Mouse (Mus musculus) stomach, embryonic 16.5 days (tissue): ENCODE data around the gene Chchd6. TPM values are rescaled to one million over a fixed set of nuclear protein-coding genes. Genes with fewer than 3 reads are reported as not detected.

ENCODE experiments used
- ATAC-seq: fragments of 200-750 bp; cut with Nextera tagmentation; 2 replicates; pipeline ENCODE4 v1.8.0; 2017; ENCODE audit warnings: moderate number of reproducible peaks, moderate TSS enrichment; ENCODE audit not compliant: insufficient read depth, low FRiP score
- H3K27ac ChIP-seq: fragments of 300-500 bp; sonication (generic); 2 replicates; pipeline ENCODE4 v1.5.1; 2014; ENCODE audit warnings: low read length
- H3K27me3 ChIP-seq: fragments of 300-500 bp; sonication (generic); 2 replicates; pipeline ENCODE4 v1.6.1; 2014; ENCODE audit warnings: low read length, control low read depth, mixed read lengths; ENCODE audit not compliant: control insufficient read depth, insufficient read depth
- H3K36me3 ChIP-seq: fragments of 300-500 bp; sonication (generic); 2 replicates; pipeline ENCODE4 v1.6.1; 2014; ENCODE audit warnings: low read length; ENCODE audit not compliant: control insufficient read depth, insufficient read depth
- H3K4me1 ChIP-seq: fragments of 300-500 bp; sonication (generic); 2 replicates; pipeline ENCODE4 v1.6.1; 2014; ENCODE audit warnings: low read length, control low read depth, mixed read lengths; ENCODE audit not compliant: control insufficient read depth, insufficient read depth
- H3K4me2 ChIP-seq: fragments of 300-500 bp; sonication (generic); 2 replicates; pipeline ENCODE4 v1.6.1; 2014; ENCODE audit warnings: low read depth, low read length, mixed read lengths
- H3K4me3 ChIP-seq: fragments of 300-500 bp; sonication (generic); replicated peaks from 2 replicates; pipeline ENCODE4 v1.5.1; 2014; ENCODE audit warnings: mild to moderate bottlenecking, low read length
- H3K9ac ChIP-seq: fragments of 300-500 bp; sonication (generic); 2 replicates; pipeline ENCODE4 v1.6.1; 2014; ENCODE audit warnings: low read length
- H3K9me3 ChIP-seq: fragments of 300-500 bp; sonication (generic); replicated peaks from 2 replicates; pipeline ENCODE4 v1.6.1; 2016; ENCODE audit warnings: low read length, control low read depth; ENCODE audit not compliant: control insufficient read depth
- WGBS: fragments of 180-500 bp; shearing (Covaris S2); extraction: QIAGEN DNeasy Blood & Tissue Kit; methylation state at CpG from one replicate; pipeline ENCODE4 v1.1.7; 2014; 5-methylcytosine and 5-hydroxymethylcytosine counted together
- polyA plus RNA-seq: library from polyadenylated mRNA; unstranded; fragments of >200 nt; fragmentation: Nextera tagmentation; extraction: Ambion mirVana; gene quantifications from 2 replicates; pipeline ENCODE4 v1.2.1, GENCODE M21; 2015

Gene Chchd6
- polyA plus RNA-seq, 1 experiment from 2014 or later, result 38.0 TPM

DNA sequence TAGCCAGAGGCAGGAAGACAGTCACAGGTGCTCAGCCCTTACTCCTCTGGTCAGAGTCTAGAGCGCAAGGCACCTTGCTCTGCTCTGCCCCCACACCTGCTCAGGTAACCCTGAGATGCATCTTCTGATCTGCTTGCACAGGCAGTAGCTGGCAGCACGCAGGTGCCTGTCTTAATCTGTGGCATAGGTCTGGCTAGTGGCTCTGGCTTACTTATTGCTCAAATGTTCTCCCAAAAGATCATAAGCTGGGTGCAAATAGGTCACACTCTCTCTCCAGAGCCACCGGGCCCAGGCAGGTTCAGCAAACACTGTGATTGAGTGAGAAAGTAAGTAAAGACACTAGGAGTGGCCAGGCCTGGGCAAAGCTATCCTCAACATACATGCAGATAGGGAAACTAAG lies 236.3 kb downstream of the Chchd6 start:
- Histone ChIP-seq H3K9me3 (no peaks in the 10 kb centered on the region), H3K9ac (no peak overlapping the region), H3K4me2 (no peak overlapping the region), H3K36me3 (peaks cover under 1% of the 10 kb centered on the region; the same call in 1 of the 2 replicates), H3K27me3 (no peaks in the 10 kb centered on the region), H3K4me3 (no peak overlapping the region), H3K27ac (0 out of 2 replicates have a peak overlapping the region, but pooled peaks have one; percentile 28), H3K4me1 (peaks cover 43% of the 10 kb centered on the region)
- no peak for ATAC-seq
- 63% methylated on average over 3 of the region's 3 CpGs for WGBS

DNA sequence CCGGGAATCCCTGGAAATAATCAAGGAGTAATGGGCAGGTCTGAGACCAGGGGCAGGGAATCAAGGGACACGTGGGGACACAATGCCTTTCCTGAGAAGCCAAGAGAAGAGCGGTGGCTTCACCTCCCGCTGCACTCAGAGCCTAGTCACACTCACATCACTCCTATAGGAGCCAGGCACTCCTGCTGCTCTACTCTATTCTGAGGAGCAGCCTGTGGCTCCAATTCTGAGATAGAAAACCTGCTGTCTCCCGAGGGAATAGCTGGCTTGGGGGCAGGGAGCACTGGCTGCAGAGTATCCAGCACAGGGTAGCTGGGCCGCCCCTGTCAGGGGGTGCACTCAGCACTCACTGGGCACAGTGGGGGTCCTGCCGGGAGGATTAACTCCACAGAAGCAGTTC lies 239.8 kb downstream of the Chchd6 start:
- no peak for ATAC-seq
- no peaks in the 10 kb centered on the region for H3K27me3 ChIP-seq
- WGBS, result 63% methylated on average over 7 of the region's 7 CpGs
- peak overlapping the region; percentile 5; the same call in 1 of the 2 replicates for H3K9ac ChIP-seq
- no peak overlapping the region for H3K4me2 ChIP-seq
- no peaks in the 10 kb centered on the region for H3K9me3 ChIP-seq
- no peak overlapping the region for H3K4me3 ChIP-seq
- H3K4me1 ChIP-seq, result peaks cover 65% of the 10 kb centered on the region
- peaks cover 3% of the 10 kb centered on the region; the same call in 1 of the 2 replicates for H3K36me3 ChIP-seq
- H3K27ac ChIP-seq, result no peak overlapping the region

DNA sequence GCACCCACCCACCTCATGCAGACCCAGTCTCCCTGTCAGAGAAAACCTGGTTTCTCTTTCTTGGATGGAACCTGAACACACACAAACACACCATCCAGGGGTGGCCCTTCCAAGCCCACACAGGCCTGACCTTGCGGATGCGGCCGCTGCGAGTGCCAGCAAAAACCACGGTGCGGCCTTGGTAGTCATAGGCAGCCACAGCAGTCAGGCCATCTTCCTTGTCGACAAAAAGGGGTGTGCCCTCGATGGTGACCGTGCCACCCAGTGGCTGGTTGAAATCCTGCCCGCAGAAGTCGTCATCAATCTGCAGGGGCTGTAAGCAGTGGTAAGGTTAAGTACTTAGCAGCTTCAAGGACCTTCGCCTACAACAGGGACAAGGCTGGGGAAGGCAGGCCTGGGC lies 240.7 kb downstream of the Chchd6 start:
- Histone ChIP-seq H3K27ac (peak overlapping the region; percentile 78), H3K4me1 (peaks cover 61% of the 10 kb centered on the region), H3K4me2 (no peak overlapping the region), H3K27me3 (no peaks in the 10 kb centered on the region), H3K36me3 (peaks cover 3% of the 10 kb centered on the region), H3K9me3 (no peaks in the 10 kb centered on the region), H3K4me3 (no peak overlapping the region), H3K9ac (no peak overlapping the region)
- ATAC-seq, result no peak
- WGBS, result 78% methylated on average over 12 of the region's 12 CpGs

DNA sequence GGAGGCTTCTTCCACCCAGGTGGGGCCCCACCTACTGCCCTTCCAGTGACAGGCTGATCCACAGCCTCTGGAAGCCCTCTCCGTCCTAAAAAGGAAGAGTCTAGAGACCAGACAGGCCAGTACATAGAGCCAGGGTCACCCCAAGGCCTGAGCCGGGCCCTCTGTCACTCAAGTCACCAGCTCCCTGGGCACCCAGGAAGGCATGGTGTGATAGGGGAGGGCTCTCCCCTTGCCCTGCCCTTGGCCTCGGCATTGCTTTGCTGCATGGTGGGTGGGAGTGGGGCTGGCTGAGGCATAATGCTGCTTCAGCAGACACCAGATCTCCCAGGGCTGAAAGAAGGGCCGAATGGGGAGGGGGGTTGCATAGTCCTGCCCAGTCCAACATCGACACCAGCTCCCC lies 241.4 kb downstream of the Chchd6 start:
- Histone ChIP-seq H3K9ac (0 out of 2 replicates have a peak overlapping the region, but pooled peaks have one; percentile 7), H3K27me3 (no peaks in the 10 kb centered on the region), H3K4me1 (peaks cover 55% of the 10 kb centered on the region), H3K9me3 (no peaks in the 10 kb centered on the region), H3K4me2 (no peak overlapping the region), H3K4me3 (no peak overlapping the region), H3K27ac (peak overlapping the region; percentile 78), H3K36me3 (peaks cover 3% of the 10 kb centered on the region)
- WGBS, result 67% methylated on average over 5 of the region's 5 CpGs
- ATAC-seq, result no peak

DNA sequence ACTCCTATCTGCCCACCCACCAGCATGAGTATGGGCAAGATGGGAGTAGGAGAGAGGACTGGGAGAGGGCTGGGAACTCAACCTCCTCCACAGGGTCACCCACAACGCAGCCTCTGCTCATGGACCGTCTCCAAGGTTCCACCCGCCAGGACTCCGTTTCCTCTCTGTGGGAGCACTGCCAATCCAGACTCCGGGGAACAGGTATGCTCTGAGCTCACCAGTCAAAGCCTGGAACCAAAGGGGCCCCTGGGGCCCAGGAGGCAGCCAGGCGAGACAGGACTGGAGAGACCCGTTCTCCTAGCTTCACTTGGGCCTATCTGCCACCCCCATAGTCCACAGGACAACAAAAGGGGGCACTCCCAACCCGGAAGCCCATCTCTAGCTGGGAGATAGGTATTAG lies 242.4 kb downstream of the Chchd6 start:
- H3K4me3 ChIP-seq, result no peak overlapping the region
- H3K9me3 ChIP-seq, result no peaks in the 10 kb centered on the region
- ATAC-seq, result peak; percentile 19; the same call in 1 of the 2 replicates
- peak overlapping the region; percentile 78 for H3K27ac ChIP-seq
- WGBS, result 52% methylated on average over 8 of the region's 8 CpGs
- H3K4me2 ChIP-seq, result no peak overlapping the region
- H3K9ac ChIP-seq, result peak overlapping the region; percentile 29; the same call in 1 of the 2 replicates
- peaks cover 3% of the 10 kb centered on the region for H3K36me3 ChIP-seq
- peaks cover 47% of the 10 kb centered on the region for H3K4me1 ChIP-seq
- no peaks in the 10 kb centered on the region for H3K27me3 ChIP-seq

DNA sequence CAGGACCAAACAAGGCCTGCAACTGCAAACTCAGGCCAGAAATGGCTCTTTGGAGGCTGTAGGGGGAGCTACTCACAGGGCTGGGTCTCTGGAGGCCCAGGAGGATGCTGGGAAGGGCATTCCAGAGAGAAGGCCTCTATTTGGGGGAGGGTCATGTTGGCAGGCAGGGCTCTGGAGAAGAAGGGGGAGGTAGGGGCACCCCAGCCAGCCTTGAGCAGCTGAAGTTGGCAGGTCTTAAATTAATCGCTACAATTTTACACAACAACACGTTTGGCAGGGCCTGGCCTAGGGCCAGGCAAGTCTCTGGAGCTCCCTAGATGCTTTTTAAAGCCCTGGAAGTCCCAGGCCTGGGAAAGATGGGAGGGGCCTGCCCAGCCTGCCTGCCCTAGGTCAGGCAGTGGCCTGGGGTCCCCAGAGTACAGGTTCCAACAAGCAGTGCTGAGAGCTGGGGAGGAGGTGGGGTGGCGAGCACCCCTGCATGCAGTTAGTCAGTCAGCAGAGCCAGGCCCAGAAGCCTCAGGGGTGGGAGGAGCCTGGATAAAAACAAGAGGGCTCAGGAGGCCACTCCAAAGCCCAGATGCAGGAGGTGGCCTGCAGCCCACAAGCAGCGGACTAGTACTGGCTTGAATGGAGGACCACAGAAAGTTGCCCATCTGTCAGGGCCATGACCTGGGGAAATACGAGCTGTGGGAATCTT lies 243.9 kb downstream of the Chchd6 start:
- no peaks in the 10 kb centered on the region for H3K27me3 ChIP-seq
- no peak overlapping the region for H3K4me3 ChIP-seq
- ATAC-seq, result peak; percentile 75
- H3K9ac ChIP-seq, result peak overlapping the region; percentile 51
- peaks cover 9% of the 10 kb centered on the region for H3K36me3 ChIP-seq
- H3K9me3 ChIP-seq, result no peaks in the 10 kb centered on the region
- H3K4me2 ChIP-seq, result no peak overlapping the region
- peaks cover 47% of the 10 kb centered on the region for H3K4me1 ChIP-seq
- peak overlapping the region; percentile 78 for H3K27ac ChIP-seq
- 19% methylated on average over 5 of the region's 5 CpGs for WGBS

DNA sequence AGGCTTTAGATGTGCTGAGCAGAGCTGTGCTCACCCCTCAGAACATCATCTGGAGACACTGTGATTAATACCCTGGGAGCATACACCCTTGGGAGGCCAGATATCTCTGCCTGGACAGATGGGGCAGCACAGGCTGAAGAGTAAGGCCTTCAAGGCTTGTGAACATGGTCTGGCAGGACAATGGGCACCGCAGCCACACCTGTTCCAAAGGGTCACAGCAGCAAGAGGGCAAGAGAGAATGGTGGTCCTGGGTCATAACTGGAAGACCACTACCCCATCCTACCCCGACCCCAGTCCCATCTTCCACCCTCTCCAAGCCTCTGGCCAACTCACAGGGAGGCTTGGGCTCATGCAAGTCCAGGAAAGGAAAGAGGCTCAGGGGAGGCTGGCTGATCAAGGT lies 244.9 kb downstream of the Chchd6 start:
- peaks cover 53% of the 10 kb centered on the region for H3K4me1 ChIP-seq

DNA sequence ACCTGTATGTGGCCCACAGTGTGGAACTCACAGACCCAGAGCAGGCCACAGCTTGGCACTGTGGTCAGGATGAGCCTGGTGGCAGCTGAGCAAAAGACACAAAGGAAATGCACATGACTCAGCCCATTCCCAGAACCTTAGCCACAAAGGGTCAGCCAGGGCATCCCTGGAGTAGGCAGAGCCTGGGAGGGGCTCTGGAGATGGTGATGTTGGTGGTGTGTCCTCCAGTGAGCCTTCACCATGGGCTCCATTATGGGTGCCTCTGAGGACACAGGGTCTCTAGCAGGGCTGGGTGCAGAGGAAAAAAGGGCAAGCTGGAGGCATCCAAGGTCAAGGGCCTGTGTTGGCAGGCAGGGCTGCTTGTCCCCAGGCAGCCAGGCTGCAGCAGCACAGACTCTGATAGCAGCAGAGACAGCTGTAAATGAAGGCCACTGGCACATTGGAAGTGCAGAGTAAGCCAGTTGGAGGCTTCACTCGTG lies 245.4 kb downstream of the Chchd6 start:
- Histone ChIP-seq H3K9ac (no peak overlapping the region), H3K27ac (no peak overlapping the region), H3K4me1 (peaks cover 57% of the 10 kb centered on the region), H3K4me3 (no peak overlapping the region), H3K27me3 (no peaks in the 10 kb centered on the region), H3K9me3 (no peaks in the 10 kb centered on the region), H3K4me2 (no peak overlapping the region), H3K36me3 (peaks cover 9% of the 10 kb centered on the region)
- WGBS, result 67% methylated on average over 1 of the region's 1 CpGs
- no peak for ATAC-seq

More for the DNA sequence above, 244.9 kb downstream of the Chchd6 start:
- H3K4me3 ChIP-seq, result no peak overlapping the region
- no peaks in the 10 kb centered on the region for H3K27me3 ChIP-seq
- peaks cover 9% of the 10 kb centered on the region for H3K36me3 ChIP-seq
- no peak overlapping the region for H3K9ac ChIP-seq
- peak overlapping the region; percentile 78 for H3K27ac ChIP-seq
- no peak for ATAC-seq
- H3K4me2 ChIP-seq, result no peak overlapping the region
- no peaks in the 10 kb centered on the region for H3K9me3 ChIP-seq
- 94% methylated on average over 2 of the region's 2 CpGs for WGBS

DNA sequence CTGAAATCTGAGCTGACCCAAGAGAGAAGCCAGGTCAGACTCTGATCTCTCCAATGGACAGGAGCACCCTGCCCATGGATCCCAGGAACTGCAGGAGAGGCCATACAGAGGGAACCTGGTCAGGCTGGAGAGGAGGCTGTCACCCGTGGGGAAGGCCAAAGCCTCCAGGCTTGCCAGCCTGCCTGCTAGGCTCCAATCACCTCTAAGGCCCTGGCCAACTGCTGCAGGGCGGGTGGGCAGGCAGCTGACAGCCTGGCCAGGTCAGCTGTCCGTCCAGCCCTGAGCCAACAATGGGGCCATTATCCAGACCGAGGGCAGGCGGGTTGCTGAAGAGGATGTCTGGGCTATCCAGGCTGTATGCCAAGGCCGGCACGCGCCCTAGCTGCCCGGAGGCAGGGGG lies 247.1 kb downstream of the Chchd6 start:
- H3K27me3 ChIP-seq, result no peaks in the 10 kb centered on the region
- no peaks in the 10 kb centered on the region for H3K9me3 ChIP-seq
- H3K4me3 ChIP-seq, result no peak overlapping the region
- H3K9ac ChIP-seq, result no peak overlapping the region
- ATAC-seq, result no peak
- 87% methylated on average over 9 of the region's 9 CpGs for WGBS
- peaks cover 50% of the 10 kb centered on the region for H3K4me1 ChIP-seq
- H3K4me2 ChIP-seq, result no peak overlapping the region
- H3K27ac ChIP-seq, result no peak overlapping the region
- H3K36me3 ChIP-seq, result peaks cover 6% of the 10 kb centered on the region; the same call in 1 of the 2 replicates
